Mouse (Mus musculus) spleen, adult 2 months (tissue): ENCODE data around the gene Arhgdig. TPM values are rescaled to one million over a fixed set of nuclear protein-coding genes. Genes with fewer than 3 reads are reported as not detected.
A peak's percentile ranks its signal among the peaks of the same experiment; 100 is the strongest.
"Not testable (repeated sequence)": the region's sequence is repeated elsewhere in the genome, so short reads cannot be mapped to it uniquely, and the experiment has no call there.

Source experiments
- DNase-seq, 2 experiments: peaks; one replicate each; pipeline versions ENCODE4 v3.0.0 to v3.0.0-alpha.2; 2012 to 2021; ENCODE audit warnings: low spot score in 2 of 2, low read depth in 1 of 2
- H3K27ac ChIP-seq: fragments of 200-500 bp; 2 replicates; pipeline ENCODE4 v1.5.1; 2012; ENCODE audit warnings: low read length, inconsistent platforms; ENCODE audit not compliant: insufficient read depth
- H3K27me3 ChIP-seq: fragments of 200-500 bp; 2 replicates; pipeline ENCODE4 v1.6.1; 2012; ENCODE audit warnings: mild to moderate bottlenecking, moderate library complexity, low read length, inconsistent platforms; ENCODE audit not compliant: control insufficient read depth, insufficient read depth
- H3K36me3 ChIP-seq: fragments of 200-500 bp; 2 replicates; pipeline ENCODE4 v1.6.1; 2012; ENCODE audit warnings: mild to moderate bottlenecking, low read length, inconsistent platforms; ENCODE audit not compliant: control insufficient read depth, insufficient read depth
- H3K4me1 ChIP-seq: fragments of 200-500 bp; 2 replicates; pipeline ENCODE4 v1.6.1; 2011; ENCODE audit warnings: inconsistent platforms; ENCODE audit not compliant: control insufficient read depth, insufficient read depth, insufficient read length
- H3K4me3 ChIP-seq: fragments of 200-500 bp; 2 replicates; pipeline ENCODE4 v1.5.1; 2011; ENCODE audit warnings: mild to moderate bottlenecking, inconsistent platforms; ENCODE audit not compliant: insufficient read depth, insufficient read length; ENCODE audit errors: extremely low read depth
- CTCF ChIP-seq: fragments of 200-500 bp; IDR thresholded peaks from 2 replicates; pipeline ENCODE4 v1.5.1; 2011; ENCODE audit warnings: mild to moderate bottlenecking, inconsistent platforms; ENCODE audit not compliant: insufficient read depth, insufficient read length, insufficient replicate concordance; ENCODE audit errors: extremely low read depth
- POLR2A ChIP-seq: fragments of 200-500 bp; IDR thresholded peaks from 2 replicates; pipeline ENCODE4 v1.6.1; 2011; ENCODE audit warnings: low read depth, low read length, inconsistent platforms
- WGBS: fragments of 180-500 bp; shearing (Covaris S2); methylation state at CpG from one replicate; pipeline ENCODE4 v1.1.7; 2018; 5-methylcytosine and 5-hydroxymethylcytosine counted together
- polyA plus RNA-seq: library from polyadenylated mRNA; depleted of rRNA; stranded (reverse); fragments of >200 nt; gene quantifications from 2 replicates; pipeline ENCODE4 v1.2.3, GENCODE M21; 2012; rRNA removed

The Arhgdig gene
- polyA plus RNA-seq, 1 experiment: 7.7 TPM

DNA sequence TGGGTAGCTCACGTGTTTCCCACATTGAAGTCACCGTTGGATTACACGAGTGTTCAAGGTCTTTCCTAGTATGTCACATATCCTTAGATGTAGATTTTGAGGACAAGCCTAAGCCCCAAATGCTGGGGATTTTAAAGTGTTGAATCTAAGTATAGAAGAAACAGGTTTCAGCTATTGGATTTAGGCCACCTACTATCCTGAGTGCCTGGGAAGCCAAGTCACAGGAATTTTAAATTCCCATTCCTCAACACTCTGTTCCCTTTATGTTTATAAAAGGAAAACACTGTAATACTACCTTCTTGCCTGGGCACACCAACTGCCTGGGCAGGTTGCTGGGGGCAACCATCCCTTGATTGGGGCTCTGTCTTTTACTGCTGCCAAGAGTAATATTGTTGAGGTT is 26.4 kb downstream of the Arhgdig start:
- H3K36me3 ChIP-seq: peaks cover 15% of the 10 kb centered on the region
- TF ChIP-seq POLR2A: no peak
- no peak for TF ChIP-seq CTCF
- H3K4me1 ChIP-seq: no peaks in the 10 kb centered on the region
- no peaks in the 10 kb centered on the region for H3K27me3 ChIP-seq
- WGBS: 92% methylated on average over 3 of the region's 3 CpGs
- DNase-seq: no peak
- H3K27ac ChIP-seq: no peak overlapping the region
- no peak overlapping the region for H3K4me3 ChIP-seq

DNA sequence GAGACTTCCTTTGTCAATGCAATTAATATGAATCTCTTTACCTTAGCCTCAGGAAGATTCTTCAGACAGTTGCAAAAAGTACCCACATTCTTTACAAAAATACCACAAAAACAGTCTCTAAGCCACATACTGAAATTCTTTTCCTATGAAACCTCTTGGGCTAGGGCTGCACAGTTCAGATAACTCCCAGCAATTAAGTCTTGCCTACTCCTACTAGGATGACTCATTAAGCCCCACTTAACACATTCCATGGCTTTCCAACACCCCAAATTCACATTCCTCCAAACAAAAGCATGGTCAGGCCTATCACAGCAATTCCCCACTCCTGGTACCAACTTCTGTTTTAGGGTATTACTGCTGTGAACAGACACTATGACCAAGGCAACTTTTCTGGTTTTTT is 29.0 kb downstream of the Arhgdig start:
- DNase-seq: no peak
- peaks cover 11% of the 10 kb centered on the region for H3K36me3 ChIP-seq
- no peak overlapping the region for H3K4me3 ChIP-seq
- H3K4me1 ChIP-seq: no peaks in the 10 kb centered on the region
- TF ChIP-seq CTCF (no peak), POLR2A (no peak)
- no peaks in the 10 kb centered on the region for H3K27me3 ChIP-seq
- H3K27ac ChIP-seq: no peak overlapping the region

DNA sequence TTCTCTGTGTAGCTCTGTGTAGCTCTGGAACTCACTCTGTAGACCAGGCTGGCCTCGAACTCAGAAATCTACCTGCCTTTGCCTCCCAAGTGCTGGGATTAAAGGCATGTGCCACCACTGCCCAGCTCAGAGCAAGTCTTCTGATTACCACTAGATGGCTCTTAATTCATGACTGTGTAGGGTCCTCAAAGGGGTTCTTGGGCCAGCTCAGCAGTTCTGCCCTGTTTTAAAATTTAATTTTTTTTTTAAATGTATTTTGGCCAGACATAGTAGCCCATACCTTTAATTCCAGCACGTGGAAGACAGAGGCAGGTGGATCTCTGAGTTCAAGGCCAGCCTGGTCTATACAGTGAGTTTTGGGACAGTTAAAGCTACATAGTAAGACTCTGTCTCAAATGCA is 32.3 kb downstream of the Arhgdig start:
- not testable (repeated sequence) for H3K4me1 ChIP-seq, H3K27ac ChIP-seq, H3K27me3 ChIP-seq, H3K36me3 ChIP-seq, DNase-seq, H3K4me3 ChIP-seq
- 86% methylated on average over 2 of the region's 2 CpGs for WGBS

DNA sequence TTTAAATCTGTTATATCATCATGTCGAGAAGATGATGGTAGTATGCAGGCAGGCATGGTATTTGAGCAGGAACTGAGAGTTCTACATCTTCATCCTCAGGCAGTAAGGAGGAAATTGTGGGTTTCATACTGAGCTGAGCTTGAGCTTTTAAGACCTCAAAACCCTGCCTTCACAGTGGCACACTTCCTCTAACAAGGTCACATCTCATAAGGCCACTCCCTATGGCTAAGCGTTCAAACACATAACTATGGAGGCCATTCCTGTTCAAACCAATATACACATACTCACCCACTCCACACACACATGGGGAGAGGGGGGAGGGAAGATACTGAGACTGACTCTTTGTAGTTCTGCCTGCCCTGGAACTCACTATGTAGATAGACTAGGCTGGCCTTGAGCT is 39.5 kb downstream of the Arhgdig start:
- H3K27me3 ChIP-seq: no peaks in the 10 kb centered on the region
- peak overlapping the region; percentile 75 for H3K27ac ChIP-seq
- DNase-seq: peak; percentile 49 to 77
- H3K36me3 ChIP-seq: no peaks in the 10 kb centered on the region
- TF ChIP-seq POLR2A (no peak), CTCF (no peak)
- no peak overlapping the region for H3K4me3 ChIP-seq
- peaks cover 22% of the 10 kb centered on the region for H3K4me1 ChIP-seq
- WGBS: 3% methylated on average over 2 of the region's 2 CpGs

DNA sequence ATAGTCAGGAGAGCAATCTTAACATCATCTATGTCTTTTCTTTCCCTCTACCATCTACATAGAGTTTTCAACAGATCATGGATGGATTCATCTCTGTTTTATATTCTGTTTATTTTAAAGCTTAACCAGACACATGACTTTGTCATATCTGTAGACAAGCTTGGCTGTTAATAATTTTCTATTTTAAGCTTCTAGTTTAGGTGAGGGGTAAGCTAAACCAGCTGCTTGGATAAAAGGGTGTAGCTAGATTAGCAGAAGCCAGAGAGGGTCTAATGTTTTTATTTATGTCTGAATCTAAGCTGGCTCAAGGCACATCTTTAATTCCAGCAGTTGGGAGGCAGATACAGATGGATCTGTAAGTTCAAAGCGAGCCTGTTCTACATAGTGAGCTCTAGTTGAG is 44.9 kb downstream of the Arhgdig start:
- Histone ChIP-seq H3K27me3 (no peaks in the 10 kb centered on the region), H3K4me1 (peaks cover 14% of the 10 kb centered on the region; the same call in 1 of the 2 replicates), H3K4me3 (no peak overlapping the region), H3K27ac (no peak overlapping the region), H3K36me3 (no peaks in the 10 kb centered on the region)
- no peak for DNase-seq
- WGBS: 83% methylated on average over 1 of the region's 1 CpGs
- TF ChIP-seq POLR2A (no peak), CTCF (no peak)

DNA sequence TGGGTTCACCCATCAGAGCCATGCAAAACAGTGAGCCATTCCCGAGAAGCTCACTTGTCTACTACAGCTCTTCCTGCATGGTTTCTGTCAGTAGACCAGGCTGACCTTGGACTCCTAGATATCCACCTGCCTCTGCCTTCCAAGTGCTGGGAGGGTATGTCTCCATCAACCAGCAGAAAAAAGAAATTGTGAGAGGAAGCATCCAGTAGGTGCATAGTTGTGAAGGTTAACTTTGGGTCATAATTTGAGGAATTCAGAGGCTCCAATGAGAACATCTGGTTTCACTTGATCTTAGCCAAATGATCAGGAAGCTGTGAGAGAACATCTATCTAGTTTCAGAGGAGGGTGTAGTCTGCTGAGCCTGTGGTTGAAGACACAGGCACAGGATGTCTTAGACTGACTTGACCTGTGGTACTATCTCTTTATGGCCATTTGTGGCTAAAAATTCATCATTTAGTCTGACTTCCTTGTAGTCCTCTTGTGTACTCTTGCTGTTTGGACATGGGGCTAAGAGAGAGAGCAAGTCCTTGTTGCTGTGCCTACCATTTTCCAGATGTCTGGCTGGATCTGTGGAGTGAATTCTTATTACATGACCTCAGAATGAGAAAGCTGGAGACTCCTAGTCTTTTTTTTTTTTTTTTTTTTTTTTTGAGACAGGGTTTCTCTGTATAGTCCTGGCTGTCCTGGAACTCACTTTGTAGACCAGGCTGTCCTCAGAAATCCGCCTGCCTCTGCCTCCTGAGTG is 55.5 kb downstream of the Arhgdig start:
- no peak overlapping the region for H3K27ac ChIP-seq
- 93% methylated on average over 2 of the region's 2 CpGs for WGBS
- peaks cover 13% of the 10 kb centered on the region for H3K36me3 ChIP-seq
- peaks cover under 1% of the 10 kb centered on the region; the same call in 1 of the 2 replicates for H3K4me1 ChIP-seq
- no peak overlapping the region for H3K4me3 ChIP-seq
- no peak for DNase-seq
- H3K27me3 ChIP-seq: no peaks in the 10 kb centered on the region
- TF ChIP-seq CTCF: no peak

Other genes starting within 250 kb of the Arhgdig start
- 35.0 and 45.9 TPM in 2 replicates for gene Capn15, start 222.0 kb downstream of the Arhgdig start, polyA plus RNA-seq
- gene Rab11fip3, start 138.2 kb downstream of the Arhgdig start, polyA plus RNA-seq: 13.3 and 13.6 TPM in 2 replicates
- 5.7 and 5.8 TPM in 2 replicates for gene Decr2, start 117.4 kb downstream of the Arhgdig start, polyA plus RNA-seq
- 13.7 and 17.7 TPM in 2 replicates for gene Nme4, start 112.2 kb downstream of the Arhgdig start, polyA plus RNA-seq
- gene Tmem8, start 94.5 kb downstream of the Arhgdig start, polyA plus RNA-seq: 44.9 and 58.3 TPM in 2 replicates
- 39.5 and 49.5 TPM in 2 replicates for gene Mrpl28, start 84.3 kb downstream of the Arhgdig start, polyA plus RNA-seq
- 18.6 and 18.9 TPM in 2 replicates for gene Axin1, start 69.1 kb downstream of the Arhgdig start, polyA plus RNA-seq
- 47.8 and 49.0 TPM in 2 replicates for gene Pdia2, start 8.7 kb downstream of the Arhgdig start, polyA plus RNA-seq
- gene Rgs11, start 4.8 kb downstream of the Arhgdig start, polyA plus RNA-seq: 11.5 and 16.1 TPM in 2 replicates
- 22.9 and 26.4 TPM in 2 replicates for gene Fam234a, start 36.5 kb upstream of the Arhgdig start, polyA plus RNA-seq
- 13.8 and 14.5 TPM in 2 replicates for gene Luc7l, start 45.1 kb upstream of the Arhgdig start, polyA plus RNA-seq
- 7.9 and 14.5 TPM in 2 replicates for gene Neurl1b, start 207.0 kb upstream of the Arhgdig start, polyA plus RNA-seq